Mouse (Mus musculus) liver, embryonic 11.5 days (tissue): ENCODE measurements at regions not wholly inside any gene's neighbourhood (a gene's known extent, or its start where the extent isn't known, plus 50 kb on each side); places are given as distances from the start of the nearest gene placed in this dataset.

Experiments
- ATAC-seq: fragments of 200-750 bp; cut with Nextera tagmentation; replicated peaks from 2 replicates; pipeline ENCODE4 v1.8.0; 2017; ENCODE audit warnings: moderate number of reproducible peaks, mild to moderate bottlenecking, moderate TSS enrichment, moderate library complexity; ENCODE audit not compliant: low FRiP score
- DNase-seq: peaks from one replicate; pipeline ENCODE4 v3.0.0-alpha.2; 2017; ENCODE audit warnings: low spot score
- H3K27ac ChIP-seq: fragments of 300-500 bp; sonication (generic); 2 replicates; pipeline ENCODE4 v1.5.1; 2014; ENCODE audit warnings: mild to moderate bottlenecking, low read depth, low read length, control low read depth
- H3K27me3 ChIP-seq: fragments of 300-500 bp; sonication (generic); replicated peaks from 2 replicates; pipeline ENCODE4 v1.6.1; 2014; ENCODE audit warnings: low read length, mixed read lengths; ENCODE audit not compliant: control insufficient read depth, insufficient read depth
- H3K36me3 ChIP-seq: fragments of 300-500 bp; sonication (generic); 2 replicates; pipeline ENCODE4 v1.6.1; 2014; ENCODE audit warnings: mild to moderate bottlenecking, low read length, moderate library complexity, mixed read lengths; ENCODE audit not compliant: control insufficient read depth, insufficient read depth
- H3K4me1 ChIP-seq: fragments of 300-500 bp; sonication (generic); replicated peaks from 2 replicates; pipeline ENCODE4 v1.6.1; 2014; ENCODE audit warnings: low read length, mixed read lengths; ENCODE audit not compliant: control insufficient read depth, insufficient read depth
- H3K4me2 ChIP-seq: fragments of 300-500 bp; sonication (generic); 2 replicates; pipeline ENCODE4 v1.6.1; 2014; ENCODE audit warnings: mild to moderate bottlenecking, control low read depth, moderate library complexity
- H3K4me3 ChIP-seq: fragments of 300-500 bp; sonication (generic); 2 replicates; pipeline ENCODE4 v1.5.1; 2014; ENCODE audit warnings: low read depth, low read length, control low read depth
- H3K9ac ChIP-seq: fragments of 300-500 bp; sonication (generic); 2 replicates; pipeline ENCODE4 v1.6.1; 2014; ENCODE audit warnings: low read depth, low read length, control low read depth
- H3K9me3 ChIP-seq: fragments of 300-500 bp; sonication (generic); 2 replicates; pipeline ENCODE4 v1.6.1; 2016; ENCODE audit warnings: low read length, inconsistent platforms, mixed read lengths; ENCODE audit not compliant: control insufficient read depth
- WGBS: fragments of 180-500 bp; shearing (Covaris S2); extraction: QIAGEN DNeasy Blood & Tissue Kit; methylation state at CpG from one replicate; pipeline ENCODE4 v1.1.7; 2014; 5-methylcytosine and 5-hydroxymethylcytosine counted together

DNA sequence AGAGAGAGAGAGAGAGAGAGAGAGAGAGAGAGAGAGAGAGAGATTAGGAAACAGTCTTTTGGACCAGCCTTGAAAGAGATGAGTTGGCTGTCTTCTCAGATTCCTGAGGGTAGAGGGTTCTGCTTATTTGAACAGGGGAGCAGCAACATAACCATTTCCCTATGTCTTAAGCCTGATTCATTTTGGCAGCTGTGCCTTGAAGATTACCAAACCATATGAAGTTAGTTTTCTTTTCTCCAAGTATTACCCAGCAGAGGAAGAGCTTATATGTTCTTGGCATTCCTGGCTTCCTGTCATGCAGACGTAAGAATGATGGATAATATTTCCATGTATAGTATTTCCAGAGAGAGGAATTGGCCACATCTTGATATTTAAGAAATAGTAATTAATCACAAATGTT, 124.8 kb upstream of the Igsf10 start:
- no peak for ATAC-seq
- H3K4me2 ChIP-seq = no peak overlapping the region
- no peaks in the 10 kb centered on the region for H3K27me3 ChIP-seq
- no peaks in the 10 kb centered on the region for H3K4me1 ChIP-seq
- H3K36me3 ChIP-seq = no peaks in the 10 kb centered on the region
- H3K4me3 ChIP-seq = no peak overlapping the region
- H3K9ac ChIP-seq = no peak overlapping the region
- no peaks in the 10 kb centered on the region for H3K9me3 ChIP-seq
- DNase-seq = no peak
- 56% methylated on average over 1 of the region's 1 CpGs for WGBS
- no peak overlapping the region for H3K27ac ChIP-seq

GRCm38 (mm10) chr3:59462341-59463158, 118.4 kb upstream of the Igsf10 start:
- Histone ChIP-seq H3K9ac (no peak overlapping the region), H3K27ac (no peak overlapping the region), H3K4me3 (no peak overlapping the region), H3K27me3 (no peaks in the 10 kb centered on the region), H3K9me3 (no peaks in the 10 kb centered on the region), H3K4me2 (no peak overlapping the region), H3K4me1 (no peaks in the 10 kb centered on the region), H3K36me3 (no peaks in the 10 kb centered on the region)
- no peak for DNase-seq
- WGBS = 87% methylated on average over 3 of the region's 3 CpGs
- ATAC-seq = no peak

DNA sequence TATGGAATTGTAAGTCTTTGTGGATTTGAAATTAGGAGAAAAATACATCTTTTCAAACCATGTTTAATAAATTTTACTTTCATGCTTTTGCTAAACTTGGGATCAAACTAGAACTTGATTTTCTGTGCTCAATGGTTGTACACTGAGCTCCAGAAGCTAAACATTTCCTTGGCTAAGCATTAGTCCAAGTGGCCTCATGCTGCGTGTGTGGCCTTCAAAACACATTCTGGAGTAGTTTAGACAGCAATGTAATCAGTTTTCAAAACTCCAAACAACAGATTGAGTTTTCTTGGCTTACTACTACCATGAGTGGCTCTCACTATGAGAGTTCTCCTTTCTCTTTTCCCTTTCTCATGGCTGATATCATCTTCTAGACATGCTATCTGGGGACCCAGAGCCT, 112.7 kb upstream of the Igsf10 start:
- H3K4me2 ChIP-seq = no peak overlapping the region
- no peaks in the 10 kb centered on the region for H3K4me1 ChIP-seq
- no peak overlapping the region for H3K9ac ChIP-seq
- ATAC-seq (no peak), DNase-seq (no peak)
- no peaks in the 10 kb centered on the region for H3K9me3 ChIP-seq
- no peaks in the 10 kb centered on the region for H3K27me3 ChIP-seq
- no peak overlapping the region for H3K27ac ChIP-seq
- no peaks in the 10 kb centered on the region for H3K36me3 ChIP-seq
- no peak overlapping the region for H3K4me3 ChIP-seq
- WGBS = 80% methylated on average over 1 of the region's 1 CpGs

DNA sequence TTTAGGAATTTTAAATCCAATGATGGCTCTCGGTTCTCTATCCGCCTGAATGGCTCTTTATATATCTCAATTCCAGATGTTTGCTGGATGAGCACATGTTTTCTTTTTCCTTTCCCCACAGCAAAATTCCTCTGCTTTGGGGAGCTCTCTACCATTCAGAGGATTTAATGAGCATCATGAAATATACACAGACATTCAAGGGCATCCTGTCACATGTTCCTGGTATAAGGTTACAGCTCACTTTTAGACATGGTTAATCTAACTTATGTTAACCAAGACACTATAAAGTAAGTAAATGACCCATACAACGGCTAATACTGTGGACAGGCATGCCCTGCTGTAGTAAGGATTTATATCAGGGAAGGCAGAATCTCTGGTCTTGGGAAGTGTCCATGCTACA, 106.9 kb upstream of the Igsf10 start:
- Histone ChIP-seq H3K27ac (no peak overlapping the region), H3K4me1 (no peaks in the 10 kb centered on the region), H3K9me3 (no peaks in the 10 kb centered on the region), H3K4me3 (no peak overlapping the region), H3K36me3 (no peaks in the 10 kb centered on the region), H3K4me2 (no peak overlapping the region), H3K27me3 (no peaks in the 10 kb centered on the region), H3K9ac (no peak overlapping the region)
- DNase-seq (no peak), ATAC-seq (no peak)
- 77% methylated on average over 3 of the region's 3 CpGs for WGBS

DNA sequence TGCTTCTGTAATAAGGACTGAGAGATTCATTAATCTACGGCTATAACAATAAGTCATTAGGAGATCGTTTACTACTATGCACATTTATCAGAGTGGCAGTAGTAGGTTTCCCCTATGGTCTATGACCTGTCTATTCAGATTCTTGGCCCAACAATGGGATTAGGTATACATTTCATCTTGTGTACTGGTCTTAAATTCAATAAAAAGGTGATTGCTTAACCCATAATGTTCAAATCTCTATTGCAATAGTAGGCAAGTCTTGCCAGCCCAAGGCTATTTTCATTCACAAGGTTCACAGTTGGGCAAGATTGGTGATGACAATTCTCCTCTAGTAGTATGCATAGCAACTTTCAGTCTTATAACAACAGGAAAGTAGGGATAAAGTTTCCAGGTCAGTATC, 79.4 kb upstream of the Igsf10 start:
- H3K9me3 ChIP-seq = no peaks in the 10 kb centered on the region
- H3K9ac ChIP-seq = no peak overlapping the region
- no peaks in the 10 kb centered on the region for H3K36me3 ChIP-seq
- no peaks in the 10 kb centered on the region for H3K27me3 ChIP-seq
- H3K27ac ChIP-seq = no peak overlapping the region
- ATAC-seq = no peak
- no peaks in the 10 kb centered on the region for H3K4me1 ChIP-seq
- DNase-seq = no peak
- WGBS = 87% methylated on average over 2 of the region's 2 CpGs
- no peak overlapping the region for H3K4me3 ChIP-seq
- H3K4me2 ChIP-seq = no peak overlapping the region

DNA sequence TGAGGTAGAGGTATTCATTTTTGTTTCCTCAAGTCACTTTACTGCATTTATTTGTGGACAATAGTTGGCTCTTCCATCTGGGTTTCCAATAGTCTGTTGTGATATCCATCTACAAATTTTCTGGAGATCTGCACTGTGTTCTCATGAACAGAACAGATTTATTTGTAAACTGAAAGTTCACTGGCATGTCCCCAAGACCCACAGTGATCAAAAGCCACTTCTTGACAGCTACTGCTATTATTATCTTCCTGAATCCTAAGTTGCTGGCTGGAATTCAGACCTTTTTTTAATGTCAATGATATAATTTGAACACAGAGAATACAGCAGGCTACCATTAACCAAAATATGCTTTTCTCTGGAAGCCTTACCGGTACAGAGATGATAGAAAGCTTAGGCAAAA, 64.9 kb upstream of the Igsf10 start:
- WGBS = 67% methylated on average over 1 of the region's 1 CpGs
- DNase-seq = no peak
- no peak for ATAC-seq
- H3K27ac ChIP-seq = no peak overlapping the region
- H3K36me3 ChIP-seq = no peaks in the 10 kb centered on the region
- no peaks in the 10 kb centered on the region for H3K9me3 ChIP-seq
- H3K4me2 ChIP-seq = no peak overlapping the region
- no peak overlapping the region for H3K4me3 ChIP-seq
- H3K27me3 ChIP-seq = no peaks in the 10 kb centered on the region
- H3K9ac ChIP-seq = no peak overlapping the region
- H3K4me1 ChIP-seq = no peaks in the 10 kb centered on the region

DNA sequence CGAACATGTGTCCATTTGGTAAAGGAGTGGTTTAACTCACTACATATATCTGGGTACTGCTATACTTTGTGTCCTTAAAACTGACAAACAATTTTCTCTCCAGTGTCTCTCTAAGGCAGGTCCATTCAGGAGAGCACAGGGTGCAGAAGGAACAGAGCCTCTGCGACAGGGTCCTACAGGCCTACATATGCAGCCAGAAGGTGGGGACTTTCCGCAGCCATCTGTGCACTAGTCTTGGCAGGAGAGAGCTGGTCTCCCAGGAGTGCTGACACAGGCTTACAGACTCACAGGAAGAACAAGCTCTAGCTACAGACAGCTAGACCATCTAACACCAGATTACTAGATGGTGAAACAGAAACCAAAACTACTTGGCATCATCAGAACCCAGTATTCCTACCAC, 61.8 kb upstream of the Igsf10 start:
- 87% methylated on average over 3 of the region's 3 CpGs for WGBS

GRCm38 (mm10) chr3:59401856-59402255, 57.7 kb upstream of the Igsf10 start:
- DNase-seq = no peak
- Histone ChIP-seq H3K9ac (no peak overlapping the region), H3K27ac (no peak overlapping the region), H3K27me3 (no peaks in the 10 kb centered on the region), H3K9me3 (no peaks in the 10 kb centered on the region), H3K4me2 (no peak overlapping the region), H3K4me3 (no peak overlapping the region), H3K36me3 (no peaks in the 10 kb centered on the region), H3K4me1 (no peaks in the 10 kb centered on the region)
- WGBS = 80% methylated on average over 5 of the region's 5 CpGs
- no peak for ATAC-seq

More for the DNA sequence above, 61.8 kb upstream of the Igsf10 start:
- no peak overlapping the region for H3K27ac ChIP-seq
- H3K4me3 ChIP-seq = no peak overlapping the region
- ATAC-seq (no peak), DNase-seq (no peak)
- H3K9ac ChIP-seq = no peak overlapping the region
- no peak overlapping the region for H3K4me2 ChIP-seq
- H3K36me3 ChIP-seq = no peaks in the 10 kb centered on the region
- H3K9me3 ChIP-seq = no peaks in the 10 kb centered on the region
- no peaks in the 10 kb centered on the region for H3K27me3 ChIP-seq
- H3K4me1 ChIP-seq = no peaks in the 10 kb centered on the region

- ATAC-seq (no peak), DNase-seq (no peak)
- Histone ChIP-seq H3K27me3 (no peaks in the 10 kb centered on the region), H3K9me3 (no peaks in the 10 kb centered on the region), H3K27ac (no peak overlapping the region), H3K4me2 (no peak overlapping the region), H3K36me3 (no peaks in the 10 kb centered on the region), H3K4me1 (no peaks in the 10 kb centered on the region), H3K9ac (no peak overlapping the region), H3K4me3 (no peak overlapping the region)
- 84% methylated on average over 4 of the region's 4 CpGs for WGBS
Measured at GRCm38 (mm10) chr3:59401425-59401824, 57.2 kb upstream of the Igsf10 start.
